Mouse (Mus musculus) MEL (cell line): ENCODE results near the gene Bpifc. TPM values are rescaled to one million over a fixed set of nuclear protein-coding genes. Genes with fewer than 3 reads are reported as not detected.

Experiments used
- DNase-seq: peaks from one replicate; pipeline ENCODE4 v3.0.0; 2011; ENCODE audit warnings: low read depth, low spot score
- H3K27ac ChIP-seq: 2 replicates; pipeline ENCODE4 v1.5.1; 2012; ENCODE audit warnings: low read depth, mild to moderate bottlenecking, control low read depth, low read length, moderate library complexity; ENCODE audit not compliant: control insufficient read depth
- H3K27me3 ChIP-seq, 2 experiments: fragments of 150-350 bp in 1 of 2; sonication (generic) in 1 of 2; 2 replicates each; pipeline ENCODE4 v1.6.1; 2012; ENCODE audit warnings: low read length in 2 of 2, mild to moderate bottlenecking in 2 of 2, improper control_type of control experiment in 1 of 2, moderate library complexity in 1 of 2; ENCODE audit not compliant: insufficient read depth in 2 of 2, control insufficient read depth in 1 of 2
- H3K36me3 ChIP-seq, 2 experiments: 2 replicates each; pipeline ENCODE4 v1.6.1; 2012 to 2014; ENCODE audit warnings: low read length in 2 of 2, improper control_type of control experiment in 1 of 2, inconsistent platforms in 1 of 2, mild to moderate bottlenecking in 1 of 2; ENCODE audit not compliant: insufficient read depth in 2 of 2, control insufficient read depth in 1 of 2
- H3K4me1 ChIP-seq, 2 experiments: fragments of 150-350 bp in 1 of 2; sonication (generic) in 1 of 2; 2 replicates each; pipeline ENCODE4 v1.6.1; 2012; ENCODE audit warnings: low read length in 2 of 2, improper control_type of control experiment in 1 of 2, mild to moderate bottlenecking in 1 of 2; ENCODE audit not compliant: insufficient read depth in 2 of 2, control insufficient read depth in 1 of 2
- H3K4me3 ChIP-seq, 2 experiments: fragments of 150-350 bp in 1 of 2; sonication (generic) in 1 of 2; 2 replicates each; pipeline ENCODE4 v1.5.1; 2012; ENCODE audit warnings: low read depth in 2 of 2, low read length in 2 of 2, mild to moderate bottlenecking in 2 of 2, moderate library complexity in 2 of 2, control low read depth in 1 of 2, improper control_type of control experiment in 1 of 2; ENCODE audit not compliant: control insufficient read depth in 1 of 2, insufficient read depth in 1 of 2
- H3K79me2 ChIP-seq: 2 replicates; pipeline ENCODE4 v1.6.1; 2012; ENCODE audit warnings: mild to moderate bottlenecking, low read length, moderate library complexity; ENCODE audit not compliant: control insufficient read depth, poor library complexity, insufficient read depth
- H3K9ac ChIP-seq: 2 replicates; pipeline ENCODE4 v1.6.1; 2012; ENCODE audit warnings: low read depth, mild to moderate bottlenecking, control low read depth, low read length, moderate library complexity; ENCODE audit not compliant: control insufficient read depth, poor library complexity, severe bottlenecking
- H3K9me3 ChIP-seq: fragments of 150-350 bp; sonication (generic); replicated peaks from 2 replicates; pipeline ENCODE4 v1.6.1; 2012; ENCODE audit warnings: mild to moderate bottlenecking, low read length, improper control_type of control experiment, moderate library complexity; ENCODE audit not compliant: insufficient read depth
- CHD1 ChIP-seq: IDR thresholded peaks from 2 replicates; pipeline ENCODE4 v1.6.1; 2012; ENCODE audit warnings: low read depth, mild to moderate bottlenecking, inconsistent platforms, low read length, improper control_type of control experiment
- ETS1 ChIP-seq: IDR thresholded peaks from 2 replicates; pipeline ENCODE4 v1.6.1; 2012; ENCODE audit warnings: low read depth, mild to moderate bottlenecking, inconsistent platforms, low read length, improper control_type of control experiment, moderate library complexity
- KAT2A ChIP-seq: conservative IDR thresholded peaks from 2 replicates; pipeline ENCODE4 v1.6.1; 2012; ENCODE audit warnings: low read depth, low read length, improper control_type of control experiment, inconsistent platforms
- MEF2A ChIP-seq: IDR thresholded peaks from 2 replicates; pipeline ENCODE4 v1.6.1; 2014; ENCODE audit warnings: low read depth, mild to moderate bottlenecking, inconsistent platforms, low read length, improper control_type of control experiment; ENCODE audit not compliant: poor library complexity, insufficient replicate concordance, severe bottlenecking; ENCODE audit errors: extremely low read depth
- MYC ChIP-seq: IDR thresholded peaks from 2 replicates; pipeline ENCODE4 v1.6.1; 2011; ENCODE audit warnings: low read depth, mild to moderate bottlenecking, low read length, improper control_type of control experiment, moderate library complexity
- NRF1 ChIP-seq: IDR thresholded peaks from 2 replicates; pipeline ENCODE4 v1.6.1; 2014; ENCODE audit warnings: low read depth, mild to moderate bottlenecking, inconsistent platforms, low read length, improper control_type of control experiment, moderate library complexity; ENCODE audit not compliant: poor library complexity, insufficient read depth, severe bottlenecking
- POLR2AphosphoS5 ChIP-seq: IDR thresholded peaks from 2 replicates; pipeline ENCODE4 v1.6.1; 2012; ENCODE audit warnings: low read depth, borderline replicate concordance, mild to moderate bottlenecking, inconsistent platforms, low read length, moderate library complexity, mixed read lengths
- RCOR1 ChIP-seq: IDR thresholded peaks from 2 replicates; pipeline ENCODE4 v1.6.1; 2012; ENCODE audit warnings: low read depth, mild to moderate bottlenecking, inconsistent platforms, low read length, improper control_type of control experiment
- SIN3A ChIP-seq: IDR thresholded peaks from 2 replicates; pipeline ENCODE4 v1.6.1; 2012; ENCODE audit warnings: low read length, improper control_type of control experiment, inconsistent platforms
- TAL1 ChIP-seq: IDR thresholded peaks from 2 replicates; pipeline ENCODE4 v1.6.1; 2012; ENCODE audit warnings: mild to moderate bottlenecking, inconsistent platforms, low read length, moderate library complexity, mixed read lengths
- UBTF ChIP-seq: IDR thresholded peaks from 2 replicates; pipeline ENCODE4 v1.6.1; 2012; ENCODE audit warnings: low read depth, mild to moderate bottlenecking, inconsistent platforms, low read length, improper control_type of control experiment, moderate library complexity, borderline replicate concordance; ENCODE audit not compliant: insufficient read depth
- USF1 ChIP-seq: IDR thresholded peaks from 2 replicates; pipeline ENCODE4 v1.6.1; 2014; ENCODE audit warnings: low read depth, mild to moderate bottlenecking, inconsistent platforms, low read length, improper control_type of control experiment, moderate library complexity
- USF2 ChIP-seq, 2 experiments: IDR thresholded peaks; 2 replicates each; pipeline ENCODE4 v1.6.1; 2011 to 2012; ENCODE audit warnings: improper control_type of control experiment in 2 of 2, low read length in 2 of 2, borderline replicate concordance in 1 of 2, inconsistent platforms in 1 of 2, low read depth in 1 of 2, mild to moderate bottlenecking in 1 of 2; ENCODE audit not compliant: insufficient read depth in 1 of 2
- ZKSCAN1 ChIP-seq: IDR thresholded peaks from 2 replicates; pipeline ENCODE4 v1.6.1; 2012; ENCODE audit warnings: low read depth, mild to moderate bottlenecking, inconsistent platforms, low read length, improper control_type of control experiment, moderate library complexity
- ZMIZ1 ChIP-seq: IDR thresholded peaks from 2 replicates; pipeline ENCODE4 v1.6.1; 2012; ENCODE audit warnings: low read depth, mild to moderate bottlenecking, inconsistent platforms, low read length, improper control_type of control experiment, moderate library complexity
- ZNF384 ChIP-seq: IDR thresholded peaks from 2 replicates; pipeline ENCODE4 v1.6.1; 2012; ENCODE audit warnings: low read depth, mild to moderate bottlenecking, inconsistent platforms, low read length, improper control_type of control experiment
- polyA plus RNA-seq, 2 experiments: library from polyadenylated mRNA; stranded (reverse) in 1 of 2; unstranded in 1 of 2; fragments of >175 nt in 1 of 2; fragments of >200 nt in 1 of 2; gene quantifications; 2 replicates each; pipeline versions ENCODE4 v1.2.1 to v1.2.4; 2012; ENCODE audit warnings: low replicate concordance in 2 of 2, low read depth in 1 of 2; ENCODE audit not compliant: insufficient read length in 2 of 2, insufficient read depth in 1 of 2, missing spikeins in 1 of 2
- total RNA-seq: library from RNA; depleted of rRNA; stranded (reverse); fragments of 300-350 nt; gene quantifications from 2 replicates; pipeline ENCODE4 v1.2.3, GENCODE M21; 2012

Bpifc gene
- total and polyA plus RNA-seq, 3 experiments = 0.03 TPM; not detected in 2

GRCm38 (mm10) chr10:85927676-85928445 lies 83.8 kb downstream of the Bpifc start, which contains the start of gene Ascl4:
Gene Ascl4 (plus strand): TSS chr10:85927681.
- TF ChIP-seq SIN3A = no peak
- TF ChIP-seq MEF2A = no peak
- TF ChIP-seq ETS1 = no peak
- no peak for TF ChIP-seq KAT2A
- no peak for TF ChIP-seq USF1
- TF ChIP-seq RCOR1 = no peak
- TF ChIP-seq TAL1 = no peak
- TF ChIP-seq MYC = no peak
- TF ChIP-seq ZMIZ1 = no peak
- no peak for TF ChIP-seq POLR2AphosphoS5
- no peak for TF ChIP-seq NRF1
- no peak for TF ChIP-seq UBTF
- TF ChIP-seq ZKSCAN1 = no peak
- TF ChIP-seq USF2 (IDR thresholded peaks at IDR 0.05; ENCODE audit: borderline replicate concordance in 1 of 2, insufficient read depth in 1 of 2, low read depth in 1 of 2, low read length in 2 of 2) = no peak
- no peak for TF ChIP-seq CHD1
- no peak for TF ChIP-seq ZNF384
- TF ChIP-seq, all 39 proteins: peak for 0
- Histone ChIP-seq H3K9ac (no peak within 1 kb of the TSS), H3K9me3 (no peaks in the 10 kb centered on the region), H3K79me2 (no peaks in the 10 kb centered on the region), H3K36me3 (no peaks in the 10 kb centered on the region), H3K4me3 (no peak within 1 kb of the TSS), H3K27ac (no peak within 1 kb of the TSS), H3K27me3 (peaks cover 0 to 1% of the 10 kb centered on the region in 2 experiments; a peak in 2 of 4 replicates), H3K4me1 (no peaks in the 10 kb centered on the region)
- DNase-seq = no peak
